Mouse (Mus musculus) forebrain, postnatal 0 days (tissue): ENCODE measurements around the gene Dnajc27. TPM values are rescaled to one million over a fixed set of nuclear protein-coding genes. Genes with fewer than 3 reads are reported as not detected.

Source experiments
- ATAC-seq: fragments of 200-750 bp; cut with Nextera tagmentation; 2 replicates; pipeline ENCODE4 v1.8.0; 2017; ENCODE audit warnings: mild to moderate bottlenecking, moderate library complexity
- DNase-seq: peaks from one replicate; pipeline ENCODE4 v3.0.0-alpha.2; 2015
- H3K27ac ChIP-seq: fragments of 300-500 bp; sonication (generic); 2 replicates; pipeline ENCODE4 v1.5.1; 2014; ENCODE audit warnings: low read depth, mild to moderate bottlenecking, antibody characterized with exemption, low read length, moderate library complexity, mixed read lengths
- H3K27me3 ChIP-seq: fragments of 300-500 bp; sonication (generic); 2 replicates; pipeline ENCODE4 v1.6.1; 2014; ENCODE audit warnings: mild to moderate bottlenecking, low read length, mixed read lengths; ENCODE audit not compliant: insufficient read depth
- H3K36me3 ChIP-seq: fragments of 300-500 bp; sonication (generic); 2 replicates; pipeline ENCODE4 v1.6.1; 2014; ENCODE audit warnings: mild to moderate bottlenecking, moderate library complexity; ENCODE audit not compliant: insufficient read depth
- H3K4me1 ChIP-seq: fragments of 300-500 bp; sonication (generic); 2 replicates; pipeline ENCODE4 v1.6.1; 2014; ENCODE audit warnings: antibody characterized with exemption; ENCODE audit not compliant: insufficient read depth
- H3K4me2 ChIP-seq: fragments of 300-500 bp; sonication (generic); 2 replicates; pipeline ENCODE4 v1.6.1; 2014; ENCODE audit warnings: low read depth, mild to moderate bottlenecking, moderate library complexity
- H3K4me3 ChIP-seq: fragments of 300-500 bp; sonication (generic); 2 replicates; pipeline ENCODE4 v1.5.1; 2014; ENCODE audit warnings: low read depth, low read length, mixed read lengths
- H3K9ac ChIP-seq: fragments of 300-500 bp; sonication (generic); 2 replicates; pipeline ENCODE4 v1.6.1; 2014; ENCODE audit warnings: mild to moderate bottlenecking
- H3K9me3 ChIP-seq: fragments of 300-500 bp; sonication (generic); 2 replicates; pipeline ENCODE4 v1.6.1; 2016; ENCODE audit warnings: low read length
- CTCF ChIP-seq: sonication (generic); IDR thresholded peaks from 2 replicates; pipeline ENCODE4 v1.5.1; 2016; ENCODE audit warnings: antibody characterized with exemption, control low read depth, low read depth
- WGBS: fragments of 180-500 bp; shearing (Covaris S2); extraction: QIAGEN DNeasy Blood & Tissue Kit; methylation state at CpG from one replicate; pipeline ENCODE4 v1.1.7; 2014; 5-methylcytosine and 5-hydroxymethylcytosine counted together
- polyA plus RNA-seq: library from polyadenylated mRNA; unstranded; fragments of >200 nt; fragmentation: Nextera tagmentation; extraction: Ambion mirVana; gene quantifications from 2 replicates; pipeline ENCODE4 v1.2.1, GENCODE M21; 2015
- total RNA-seq: library from RNA; depleted of rRNA; stranded (reverse); fragments of >200 nt; gene quantifications from 2 replicates; pipeline ENCODE4 v1.2.3, GENCODE M21; 2014

Dnajc27 gene
- total and polyA plus RNA-seq, 2 experiments from 2014 or later: 19.2 to 37.4 TPM

DNA sequence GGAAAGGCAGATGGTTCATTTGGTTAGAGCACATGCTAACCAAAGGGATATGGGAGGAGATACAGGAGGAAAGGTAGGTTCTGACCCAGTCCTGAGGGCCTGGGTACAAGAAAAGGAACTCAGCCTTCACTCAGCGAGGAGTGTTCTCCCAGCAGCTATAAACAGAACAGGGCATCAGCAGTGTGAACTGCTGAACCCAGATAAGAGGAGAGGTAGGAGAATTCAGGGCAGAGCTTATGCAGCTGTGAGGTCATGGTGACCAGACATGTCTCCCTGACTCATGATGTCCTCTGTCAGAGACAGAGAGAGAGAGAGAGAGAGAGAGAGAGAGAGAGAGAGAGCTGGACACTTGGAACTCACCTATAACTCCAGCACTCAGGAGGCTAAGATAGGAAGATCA is 36.4 kb upstream of the Dnajc27 start:
- WGBS: 83% methylated on average over 1 of the region's 1 CpGs
- no peak for ATAC-seq

DNA sequence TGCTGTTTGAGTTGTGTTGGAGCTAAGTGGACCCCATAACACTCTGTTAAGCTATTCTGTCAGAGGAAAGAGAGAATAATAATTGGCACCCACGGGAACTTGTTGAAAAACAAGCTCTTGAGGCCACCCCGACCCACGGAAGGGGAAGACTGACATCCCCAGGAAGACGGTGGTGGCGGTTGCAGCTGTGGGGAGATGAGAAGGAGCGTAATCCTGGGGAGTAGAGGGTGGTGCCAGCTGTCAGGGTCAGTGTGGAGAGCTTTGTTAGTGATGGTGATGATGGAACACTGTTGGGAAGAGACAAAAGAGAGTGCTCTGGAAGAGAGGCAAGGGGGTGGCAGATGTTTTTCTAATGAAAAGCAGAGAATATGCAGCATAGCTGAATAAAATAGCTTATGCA is 34.4 kb upstream of the Dnajc27 start:
- Histone ChIP-seq H3K36me3 (no peaks in the 10 kb centered on the region), H3K4me3 (no peak overlapping the region), H3K4me1 (no peaks in the 10 kb centered on the region), H3K4me2 (no peak overlapping the region), H3K9ac (no peak overlapping the region), H3K9me3 (no peaks in the 10 kb centered on the region), H3K27ac (no peak overlapping the region), H3K27me3 (no peaks in the 10 kb centered on the region)
- DNase-seq (no peak), ATAC-seq (no peak; the same call in 1 of the 2 replicates)
- no peak for TF ChIP-seq CTCF
- 53% methylated on average over 6 of the region's 6 CpGs for WGBS

More for the DNA sequence above, 36.4 kb upstream of the Dnajc27 start:
- no peak overlapping the region for H3K27ac ChIP-seq
- H3K9me3 ChIP-seq: no peaks in the 10 kb centered on the region
- H3K4me2 ChIP-seq: no peak overlapping the region
- no peaks in the 10 kb centered on the region for H3K27me3 ChIP-seq
- H3K4me3 ChIP-seq: no peak overlapping the region
- H3K4me1 ChIP-seq: no peaks in the 10 kb centered on the region
- H3K9ac ChIP-seq: no peak overlapping the region
- no peak for DNase-seq
- no peaks in the 10 kb centered on the region for H3K36me3 ChIP-seq
- no peak for TF ChIP-seq CTCF

DNA sequence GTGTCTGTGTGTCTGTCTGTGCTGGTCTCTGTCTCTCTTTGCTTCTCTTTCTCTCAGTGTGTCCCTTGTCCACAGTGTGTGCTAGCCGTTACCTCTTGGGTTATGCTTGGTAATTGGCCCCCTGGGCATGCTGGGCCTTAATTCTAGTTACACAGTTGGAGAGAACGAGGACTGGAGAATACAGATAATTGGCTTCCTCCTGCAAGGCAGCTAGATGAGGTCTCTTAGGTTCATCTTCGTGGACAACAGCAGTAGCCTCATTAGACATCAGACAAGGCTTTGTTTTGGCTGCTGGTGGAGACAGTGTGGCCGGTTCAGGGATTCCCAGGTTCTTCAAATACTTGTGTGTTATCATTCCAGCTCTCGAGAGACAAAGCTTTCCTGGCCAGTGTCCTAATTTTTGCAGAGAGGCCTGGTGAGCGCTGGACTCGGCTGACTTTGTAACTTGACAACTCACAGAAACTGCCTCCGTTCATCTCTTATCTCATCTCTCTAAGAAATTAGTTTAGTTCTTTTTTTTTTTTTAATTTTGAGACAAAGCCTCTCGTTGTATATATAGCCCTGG is 31.4 kb upstream of the Dnajc27 start:
- no peak overlapping the region for H3K9ac ChIP-seq
- H3K9me3 ChIP-seq: no peaks in the 10 kb centered on the region
- H3K27ac ChIP-seq: no peak overlapping the region
- H3K27me3 ChIP-seq: no peaks in the 10 kb centered on the region
- no peak for DNase-seq
- no peak for TF ChIP-seq CTCF
- H3K4me1 ChIP-seq: no peaks in the 10 kb centered on the region
- no peak overlapping the region for H3K4me2 ChIP-seq
- no peaks in the 10 kb centered on the region for H3K36me3 ChIP-seq
- no peak for ATAC-seq
- 43% methylated on average over 9 of the region's 9 CpGs for WGBS
- no peak overlapping the region for H3K4me3 ChIP-seq

DNA sequence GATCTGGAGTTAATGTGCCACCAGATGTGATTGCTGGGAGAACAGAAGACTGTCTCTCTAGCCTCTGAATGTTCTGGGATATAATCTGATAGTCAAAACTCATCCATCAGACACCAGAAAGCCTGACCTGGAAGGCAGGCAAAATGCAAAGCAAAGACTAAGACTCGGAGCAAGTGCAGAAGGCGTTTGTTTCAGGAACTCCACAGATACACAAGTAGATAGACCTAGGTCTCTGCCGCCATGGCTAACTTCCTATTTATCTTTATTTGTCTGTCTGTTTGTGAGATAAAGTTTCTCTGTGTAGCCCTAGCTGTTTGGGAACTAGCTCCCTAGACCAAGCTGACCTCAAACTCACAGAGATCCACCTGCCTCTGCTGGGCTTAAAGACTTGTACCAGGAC is 28.7 kb upstream of the Dnajc27 start:
- Histone ChIP-seq H3K9me3 (no peaks in the 10 kb centered on the region), H3K4me2 (no peak overlapping the region), H3K27ac (no peak overlapping the region), H3K4me1 (no peaks in the 10 kb centered on the region), H3K27me3 (no peaks in the 10 kb centered on the region), H3K9ac (no peak overlapping the region), H3K36me3 (no peaks in the 10 kb centered on the region), H3K4me3 (no peak overlapping the region)
- 89% methylated on average over 3 of the region's 3 CpGs for WGBS
- ATAC-seq (no peak), DNase-seq (no peak)
- no peak for TF ChIP-seq CTCF

DNA sequence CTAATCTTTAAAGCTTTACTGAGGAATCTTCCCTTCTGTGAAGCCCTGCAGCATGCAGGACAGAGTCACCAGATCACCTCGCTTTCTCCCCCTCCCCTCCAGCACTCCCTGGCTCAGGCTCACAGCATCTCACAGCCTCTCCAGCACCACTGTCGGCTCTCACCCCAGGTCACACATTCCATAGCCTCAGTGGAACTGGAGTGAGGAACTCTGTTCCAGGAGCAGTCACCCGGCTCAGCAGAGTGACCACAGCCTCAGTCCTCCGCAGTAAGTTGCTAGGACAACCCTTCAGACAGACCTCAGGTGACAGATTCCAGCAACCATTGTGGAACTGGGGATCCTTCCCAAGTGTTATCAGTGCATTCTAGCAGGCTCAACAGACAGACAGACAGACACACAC is 27.5 kb upstream of the Dnajc27 start:
- ATAC-seq: no peak

DNA sequence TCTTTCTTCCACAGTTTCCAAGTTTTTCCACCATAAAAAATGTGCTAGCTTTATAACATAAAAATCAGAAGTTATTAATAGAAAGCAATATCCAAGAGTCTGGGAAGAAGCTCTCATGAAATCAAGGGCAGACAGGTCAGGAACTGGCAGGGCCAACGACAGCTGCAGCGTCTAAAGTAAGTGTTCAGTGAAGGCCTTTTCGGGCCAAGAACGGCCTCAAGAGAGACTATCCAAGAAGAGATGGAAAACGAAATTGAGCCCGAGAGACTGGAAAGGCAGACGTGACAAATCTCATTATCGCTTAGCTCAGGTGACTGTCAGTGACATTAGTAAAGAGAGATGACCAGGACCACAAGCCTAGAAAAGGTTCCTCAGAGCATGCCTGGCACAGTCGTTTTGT is 24.1 kb upstream of the Dnajc27 start:
- Histone ChIP-seq H3K4me1 (no peaks in the 10 kb centered on the region), H3K27me3 (no peaks in the 10 kb centered on the region), H3K27ac (no peak overlapping the region), H3K36me3 (no peaks in the 10 kb centered on the region), H3K9me3 (no peaks in the 10 kb centered on the region), H3K4me3 (no peak overlapping the region), H3K4me2 (no peak overlapping the region), H3K9ac (no peak overlapping the region)
- no peak for TF ChIP-seq CTCF
- WGBS: 69% methylated on average over 9 of the region's 9 CpGs
- ATAC-seq (no peak), DNase-seq (no peak)

More for the DNA sequence above, 27.5 kb upstream of the Dnajc27 start:
- H3K4me3 ChIP-seq: no peak overlapping the region
- H3K4me2 ChIP-seq: no peak overlapping the region
- no peak overlapping the region for H3K9ac ChIP-seq
- no peaks in the 10 kb centered on the region for H3K36me3 ChIP-seq
- no peak overlapping the region for H3K27ac ChIP-seq
- no peaks in the 10 kb centered on the region for H3K9me3 ChIP-seq
- no peak for DNase-seq
- 45% methylated on average over 4 of the region's 4 CpGs for WGBS
- TF ChIP-seq CTCF: no peak
- no peaks in the 10 kb centered on the region for H3K4me1 ChIP-seq
- H3K27me3 ChIP-seq: no peaks in the 10 kb centered on the region

DNA sequence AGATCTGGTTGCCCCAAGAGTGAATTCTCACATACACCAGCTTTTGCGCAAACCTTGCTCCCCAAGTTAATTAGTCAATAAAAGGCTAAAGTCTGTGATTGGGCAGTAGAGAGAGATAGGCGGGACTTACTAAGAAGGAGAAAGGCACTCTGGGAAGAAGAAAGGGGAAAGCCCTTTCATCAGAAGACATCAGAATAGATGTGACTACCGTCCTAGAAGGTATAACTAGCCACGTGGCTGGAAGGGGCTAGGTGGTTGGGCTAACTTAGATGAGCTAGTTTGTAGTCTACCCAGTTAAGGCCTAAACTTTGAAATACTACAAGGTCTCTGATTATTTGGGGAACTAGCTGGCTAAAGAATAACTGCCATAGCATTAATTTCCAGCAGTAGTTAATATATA is 22.7 kb upstream of the Dnajc27 start:
- DNase-seq: no peak
- Histone ChIP-seq H3K36me3 (no peaks in the 10 kb centered on the region), H3K4me3 (no peak overlapping the region), H3K9me3 (no peaks in the 10 kb centered on the region), H3K27me3 (no peaks in the 10 kb centered on the region), H3K4me1 (no peaks in the 10 kb centered on the region), H3K4me2 (no peak overlapping the region), H3K27ac (no peak overlapping the region), H3K9ac (no peak overlapping the region)
- WGBS: 88% methylated on average over 4 of the region's 4 CpGs
- TF ChIP-seq CTCF: no peak
- no peak for ATAC-seq
